Mouse (Mus musculus) cortical plate, adult 2 months (tissue): ENCODE measurements around the gene Tubg2.
"Not testable (repeated sequence)": the region's sequence is repeated elsewhere in the genome, so short reads cannot be mapped to it uniquely, and the experiment has no call there.

Experiments used
- CTCF ChIP-seq: fragments of 200-500 bp; IDR thresholded peaks from 2 replicates; pipeline ENCODE4 v1.5.1; 2011; ENCODE audit warnings: mild to moderate bottlenecking, control low read depth, low read length; ENCODE audit not compliant: insufficient read depth; ENCODE audit errors: extremely low read depth
- POLR2A ChIP-seq: fragments of 200-500 bp; IDR thresholded peaks from 2 replicates; pipeline ENCODE4 v1.6.1; 2011; ENCODE audit warnings: mild to moderate bottlenecking, low read length, control low read depth; ENCODE audit not compliant: insufficient read depth; ENCODE audit errors: extremely low read depth

- TF ChIP-seq CTCF, POLR2A: not testable (repeated sequence)
These were observed 5.3 kb downstream of the Tubg2 start for GRCm38 (mm10) chr11:101160981-101161505.
